In the genomic region with DNA sequence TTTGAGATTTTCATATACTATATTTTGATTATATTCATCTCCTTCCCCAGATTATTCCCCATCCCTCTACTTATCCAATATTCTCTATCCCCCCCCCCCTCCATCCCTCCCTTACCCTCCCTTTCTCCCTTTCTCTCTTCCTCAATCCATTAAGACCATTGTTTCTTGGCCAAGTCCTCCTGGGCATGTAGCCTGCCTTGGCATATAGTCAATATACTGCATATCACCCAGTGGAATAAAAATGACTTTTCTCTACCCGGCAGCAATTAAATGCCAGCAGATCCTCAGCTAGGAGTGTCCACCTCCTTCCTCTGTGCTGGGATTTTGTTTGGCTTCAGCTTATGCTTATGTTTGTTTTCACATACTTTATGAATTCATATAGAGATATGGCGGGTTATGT, we compare ENCODE assay signal across 17 mouse cellular contexts.
"Had no signal": no experiment of that assay in that cellular context is flagged by ENCODE, and none has a peak within 500 bp of the region (broad histone marks: within the 10 kb centered on the region; RNA-seq: fewer than 3 reads in every experiment).

No protein-coding gene starts in this region.

- H3K4me3 ChIP-seq: lung, embryonic 15.5 days; megakaryocyte, embryonic 14.5 days; midbrain, embryonic 13.5 days; midbrain, embryonic 15.5 days; neural tube, embryonic 12.5 days; stomach, embryonic 15.5 days had no signal

- H3K9ac ChIP-seq: lung, embryonic 15.5 days; midbrain, embryonic 13.5 days; midbrain, embryonic 15.5 days; neural tube, embryonic 12.5 days; stomach, embryonic 15.5 days had no signal

- H3K27ac ChIP-seq: lung, embryonic 15.5 days; macrophage; midbrain, embryonic 13.5 days; midbrain, embryonic 15.5 days; neural tube, embryonic 12.5 days; stomach, embryonic 15.5 days; stomach, postnatal 0 days had no signal

- H3K36me3 ChIP-seq: lung, embryonic 15.5 days; midbrain, embryonic 13.5 days; midbrain, embryonic 15.5 days; neural tube, embryonic 12.5 days; stomach, embryonic 15.5 days had no signal

- H3K4me1 ChIP-seq: lung, embryonic 15.5 days; megakaryocyte, embryonic 14.5 days; midbrain, embryonic 13.5 days; midbrain, embryonic 15.5 days; neural tube, embryonic 12.5 days; stomach, embryonic 15.5 days had no signal

- DNase-seq: lung, adult 2 months; lung, postnatal 14 days; lung, postnatal 36 days; right cerebral cortex, postnatal 14 days; thymus, adult 2 months; thymus, postnatal 25 days; thymus, postnatal 4 days had no signal

- H3K4me2 ChIP-seq: lung, embryonic 15.5 days; midbrain, embryonic 11.5 days; midbrain, embryonic 13.5 days; midbrain, embryonic 15.5 days; neural tube, embryonic 12.5 days; stomach, embryonic 15.5 days had no signal

- ATAC-seq: lung, postnatal 0 days; midbrain, embryonic 13.5 days; midbrain, embryonic 15.5 days had no signal

- H3K27me3 ChIP-seq: lung, embryonic 15.5 days; megakaryocyte, embryonic 14.5 days; midbrain, embryonic 13.5 days; midbrain, embryonic 15.5 days; neural tube, embryonic 12.5 days; stomach, embryonic 15.5 days had no signal

- H3K9me3 ChIP-seq: lung, embryonic 15.5 days; megakaryocyte, embryonic 14.5 days; stomach, embryonic 15.5 days had no signal
